Comparison of ENCODE assay signal across 8 mouse cellular contexts in the genomic region with DNA sequence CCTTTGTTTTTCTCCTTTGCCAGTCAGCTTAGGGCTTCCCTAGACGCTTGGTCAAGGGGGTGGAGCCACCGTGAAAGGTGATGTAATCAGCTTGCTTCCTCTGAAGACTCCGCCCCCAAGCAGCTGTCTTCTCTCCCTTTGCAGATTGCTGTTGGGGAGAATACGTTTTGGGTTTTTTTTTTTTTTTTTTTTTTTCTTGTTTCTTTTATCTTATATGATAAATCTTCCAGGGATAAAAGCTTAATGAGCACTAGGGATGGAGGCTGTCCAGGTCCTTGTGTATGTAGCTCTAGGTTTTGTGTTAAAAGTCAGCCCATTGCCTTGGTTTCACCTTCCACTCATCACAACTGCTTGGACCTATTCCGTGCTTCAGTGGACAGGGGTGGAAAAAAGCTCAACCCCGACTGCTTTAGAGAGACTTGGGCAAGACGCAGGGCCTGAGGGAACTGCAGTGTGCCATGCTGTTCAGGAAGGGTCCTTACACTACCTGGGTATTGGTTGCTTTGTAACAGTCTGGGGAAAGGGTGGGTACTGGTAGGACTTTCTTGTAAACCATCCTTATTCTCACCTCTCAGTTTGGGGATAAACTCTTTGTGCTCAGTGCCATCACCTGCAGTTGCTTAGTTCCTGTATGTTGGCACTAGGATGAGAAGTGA. TPM values are rescaled to one million over a fixed set of nuclear protein-coding genes. Genes with fewer than 3 reads are reported as not detected.
DNase-seq lines count a peak whose midpoint lies in the region; ATAC-seq and TF ChIP-seq lines count a peak whose summit lies in the region.

No protein-coding gene starts in this region.

- peak; percentile 71 for TF ChIP-seq POLR2A in CH12.LX (IDR thresholded peaks at IDR 0.05; ENCODE audit: low read depth, low read length)
- no peak; the same call in 1 of the 2 replicates for TF ChIP-seq POLR2A in testis, adult 2 months (IDR thresholded peaks at IDR 0.05; ENCODE audit: control insufficient read depth, low read depth, low read length)

- no peak for TF ChIP-seq EP300 in CH12.LX (IDR thresholded peaks at IDR 0.05; ENCODE audit: low read length)
- TF ChIP-seq EP300 in heart, postnatal 0 days (IDR thresholded peaks at IDR 0.05; ENCODE audit: low read depth) = no peak

- peak overlapping the region; percentile 24 to 77 (median 63) for H3K4me3 ChIP-seq in CH12.LX (replicated peaks in 1 of 3; ENCODE audit: low read depth in 2 of 3, low read length in 2 of 3, poor library complexity in 1 of 3)
- peak overlapping the region; percentile 70 for H3K4me3 ChIP-seq in forebrain, embryonic 11.5 days (ENCODE audit: low read depth, low read length)
- peak overlapping the region; percentile 91 for H3K4me3 ChIP-seq in heart, postnatal 0 days (ENCODE audit: low read depth, low read length)
- peak overlapping the region; percentile 89 for H3K4me3 ChIP-seq in liver, embryonic 16.5 days (ENCODE audit: low read depth, low read length)
- peak overlapping the region; percentile 75 for H3K4me3 ChIP-seq in neural tube, embryonic 13.5 days
- peak overlapping the region; percentile 44 for H3K4me3 ChIP-seq in testis, adult 2 months (ENCODE audit: control insufficient read depth, low read depth, low read length)

- peak; percentile 49 for ATAC-seq in forebrain, embryonic 11.5 days (replicated peaks; ENCODE audit: low FRiP score)
- peak; percentile 31 for ATAC-seq in heart, postnatal 0 days (ENCODE audit: insufficient read depth, low read depth)
- ATAC-seq in liver, embryonic 16.5 days (ENCODE audit: low read depth) = peak; percentile 28
- peak; percentile 36 for ATAC-seq in neural tube, embryonic 13.5 days (ENCODE audit: low read depth)

- peak; percentile 98 for DNase-seq in CH12.LX (ENCODE audit: extremely low read depth)
- peak; percentile 99 for DNase-seq in c-Kit-positive CD71-positive TER-119-negative erythroid progenitor cells, embryonic 14.5 days (ENCODE audit: low read depth)
- DNase-seq in forebrain, embryonic 11.5 days (ENCODE audit: low spot score) = peak; percentile 91
- peak; percentile 99 for DNase-seq in heart, postnatal 0 days (ENCODE audit: low spot score)
- peak; percentile 98 for DNase-seq in kidney, postnatal 4 days

- TF ChIP-seq CTCF in CH12.LX (conservative IDR thresholded peaks at IDR 0.05 in 1 of 2, IDR thresholded peaks at IDR 0.05 in 1 of 2; ENCODE audit: low read depth in 2 of 2, low read length in 2 of 2) = no peak
- TF ChIP-seq CTCF in heart, postnatal 0 days (IDR thresholded peaks at IDR 0.05; ENCODE audit: low read depth) = no peak
- TF ChIP-seq CTCF in testis, adult 2 months (IDR thresholded peaks at IDR 0.05; ENCODE audit: control insufficient read depth, insufficient read depth, insufficient replicate concordance, low read depth, low read length) = no peak

- WGBS in forebrain, embryonic 11.5 days = 13% methylated on average over 7 of the region's 7 CpGs
- WGBS in heart, postnatal 0 days = 8% methylated on average over 7 of the region's 7 CpGs
- 7% methylated on average over 7 of the region's 7 CpGs for WGBS in liver, embryonic 16.5 days (ENCODE audit: insufficient replicate concordance)
- 7% methylated on average over 7 of the region's 7 CpGs for WGBS in neural tube, embryonic 13.5 days

- in situ Hi-C loops in CH12.LX (cut with MboI; ENCODE audit: low pct_ligation_motif_present, low pct_unique_long_range_greater_than_20kb, low sequenced_read_pairs) = no loop called here

- H3K9me3 ChIP-seq in CH12.LX (replicated peaks; ENCODE audit: low read length) = no peaks in the 10 kb centered on the region
- no peaks in the 10 kb centered on the region for H3K9me3 ChIP-seq in forebrain, embryonic 11.5 days (ENCODE audit: control insufficient read depth, low read length)
- H3K9me3 ChIP-seq in heart, postnatal 0 days (replicated peaks; ENCODE audit: control insufficient read depth, low read length) = no peaks in the 10 kb centered on the region
- H3K9me3 ChIP-seq in liver, embryonic 16.5 days (replicated peaks; ENCODE audit: control insufficient read depth, low read length) = no peaks in the 10 kb centered on the region
- no peaks in the 10 kb centered on the region for H3K9me3 ChIP-seq in neural tube, embryonic 13.5 days

- no peaks in the 10 kb centered on the region for H3K27me3 ChIP-seq in CH12.LX (replicated peaks)
- no peaks in the 10 kb centered on the region for H3K27me3 ChIP-seq in forebrain, embryonic 11.5 days (ENCODE audit: control insufficient read depth, insufficient read depth, low read length)
- no peaks in the 10 kb centered on the region for H3K27me3 ChIP-seq in heart, postnatal 0 days (ENCODE audit: control insufficient read depth, insufficient read depth, low read length)
- no peaks in the 10 kb centered on the region for H3K27me3 ChIP-seq in liver, embryonic 16.5 days (ENCODE audit: control insufficient read depth, insufficient read depth, low read depth, low read length)
- no peaks in the 10 kb centered on the region for H3K27me3 ChIP-seq in neural tube, embryonic 13.5 days
- H3K27me3 ChIP-seq in testis, adult 2 months (ENCODE audit: control insufficient read depth, insufficient read depth, low read length) = no peaks in the 10 kb centered on the region

- no peak for TF ChIP-seq RAD21 in CH12.LX (IDR thresholded peaks at IDR 0.05; ENCODE audit: low read depth, low read length)

- H3K4me1 ChIP-seq in CH12.LX (ENCODE audit: control insufficient read depth in 1 of 2, insufficient read depth in 2 of 2) = peaks cover 6 to 55% of the 10 kb centered on the region in 2 experiments; a peak in 3 of 4 replicates
- H3K4me1 ChIP-seq in forebrain, embryonic 11.5 days (replicated peaks; ENCODE audit: control insufficient read depth, insufficient read depth, low read length) = peaks cover 13% of the 10 kb centered on the region
- H3K4me1 ChIP-seq in heart, postnatal 0 days (ENCODE audit: control insufficient read depth, insufficient read depth) = peaks cover 18% of the 10 kb centered on the region; the same call in 1 of the 2 replicates
- H3K4me1 ChIP-seq in liver, embryonic 16.5 days (ENCODE audit: control insufficient read depth, low read depth, low read length) = peaks cover 42% of the 10 kb centered on the region
- peaks cover 48% of the 10 kb centered on the region for H3K4me1 ChIP-seq in neural tube, embryonic 13.5 days (replicated peaks)
- H3K4me1 ChIP-seq in testis, adult 2 months (ENCODE audit: control insufficient read depth, insufficient read depth, low read length) = peaks cover 2% of the 10 kb centered on the region; the same call in 1 of the 2 replicates

- dilution Hi-C loops in CH12.LX (cut with MboI; ENCODE audit: extremely low pct_ligation_motif_present, extremely low pct_unique_long_range_greater_than_20kb, low sequenced_read_pairs) = no loop called here

- H3K36me3 ChIP-seq in CH12.LX (replicated peaks in 1 of 2; ENCODE audit: control insufficient read depth in 1 of 2, insufficient read depth in 1 of 2, low read length in 1 of 2) = peaks cover 27 to 58% of the 10 kb centered on the region in 2 experiments
- H3K36me3 ChIP-seq in forebrain, embryonic 11.5 days (ENCODE audit: control insufficient read depth, insufficient read depth, low read length) = peaks cover 7% of the 10 kb centered on the region; the same call in 1 of the 2 replicates
- H3K36me3 ChIP-seq in heart, postnatal 0 days (replicated peaks; ENCODE audit: control insufficient read depth, insufficient read depth, low read length) = peaks cover 26% of the 10 kb centered on the region
- peaks cover 23% of the 10 kb centered on the region for H3K36me3 ChIP-seq in liver, embryonic 16.5 days (ENCODE audit: control insufficient read depth, insufficient read depth)
- H3K36me3 ChIP-seq in neural tube, embryonic 13.5 days = peaks cover 15% of the 10 kb centered on the region
- peaks cover 3% of the 10 kb centered on the region for H3K36me3 ChIP-seq in testis, adult 2 months (ENCODE audit: control insufficient read depth, insufficient read depth, low read length)

- peak overlapping the region; percentile 100 for H3K9ac ChIP-seq in CH12.LX (ENCODE audit: insufficient read depth, low read depth)
- peak overlapping the region; percentile 97 for H3K9ac ChIP-seq in forebrain, embryonic 11.5 days (ENCODE audit: low read length)
- H3K9ac ChIP-seq in heart, postnatal 0 days (replicated peaks; ENCODE audit: low read depth, low read length) = peak overlapping the region; percentile 99
- peak overlapping the region; percentile 72 for H3K9ac ChIP-seq in liver, embryonic 16.5 days (ENCODE audit: low read depth, low read length)
- peak overlapping the region; percentile 100 for H3K9ac ChIP-seq in neural tube, embryonic 13.5 days

- H3K27ac ChIP-seq in CH12.LX (ENCODE audit: insufficient read depth, low read depth) = peak overlapping the region; percentile 75
- peak overlapping the region; percentile 95 for H3K27ac ChIP-seq in forebrain, embryonic 11.5 days (ENCODE audit: low read depth, low read length)
- H3K27ac ChIP-seq in heart, postnatal 0 days (ENCODE audit: low read depth) = peak overlapping the region; percentile 99
- H3K27ac ChIP-seq in liver, embryonic 16.5 days (ENCODE audit: low read length) = peak overlapping the region; percentile 97
- H3K27ac ChIP-seq in neural tube, embryonic 13.5 days (replicated peaks) = peak overlapping the region; percentile 99
- H3K27ac ChIP-seq in testis, adult 2 months (ENCODE audit: control insufficient read depth, insufficient read depth, low read depth, low read length) = peak overlapping the region; percentile 32; the same call in 1 of the 2 replicates

- peak overlapping the region; percentile 74 for H3K4me2 ChIP-seq in CH12.LX (ENCODE audit: insufficient read depth, low read depth, poor library complexity, severe bottlenecking)
- peak overlapping the region; percentile 54 for H3K4me2 ChIP-seq in forebrain, embryonic 11.5 days (ENCODE audit: low read depth, low read length, severe bottlenecking)
- H3K4me2 ChIP-seq in heart, postnatal 0 days (ENCODE audit: low read depth, low read length) = peak overlapping the region; percentile 89
- H3K4me2 ChIP-seq in liver, embryonic 16.5 days (ENCODE audit: low read depth, low read length) = peak overlapping the region; percentile 93
- H3K4me2 ChIP-seq in neural tube, embryonic 13.5 days = peak overlapping the region; percentile 78

- peaks cover 46% of the 10 kb centered on the region for H3K79me2 ChIP-seq in CH12.LX (replicated peaks; ENCODE audit: control insufficient read depth, extremely low read depth, insufficient read depth, poor library complexity, severe bottlenecking)

RNA-seq across cellular contexts. Expression of a gene that starts 3.0 kb away (rescaled TPM):
- total RNA-seq in CH12.LX (2012; rRNA removed) (31.6 TPM in 2 replicates), CH12.LX (2014; rRNA removed) (10.7 and 14.5 TPM in 2 replicates)
- polyA plus RNA-seq in CH12.LX (2012; ENCODE audit: insufficient read length, low read depth) = 69.9 and 70.3 TPM in 2 replicates
- 52.6 and 59.3 TPM in 2 replicates for polyA plus RNA-seq in forebrain, embryonic 11.5 days (2014; fragmentation: Nextera tagmentation; extraction: Ambion mirVana)
- 11.2 and 20.7 TPM in 2 replicates for total RNA-seq in heart, postnatal 0 days (2014; rRNA removed; ENCODE audit: low replicate concordance)
- polyA plus RNA-seq in heart, postnatal 0 days (2015; fragmentation: Nextera tagmentation; extraction: Ambion mirVana) = 14.8 and 20.2 TPM in 2 replicates
- 22.2 and 24.7 TPM in 2 replicates for polyA plus RNA-seq in liver, embryonic 16.5 days (2015; fragmentation: Nextera tagmentation; extraction: Ambion mirVana)
- 44.6 and 45.9 TPM in 2 replicates for polyA plus RNA-seq in neural tube, embryonic 13.5 days (2015; fragmentation: Nextera tagmentation; extraction: Ambion mirVana)
- polyA plus RNA-seq in testis, adult 2 months (2012; rRNA removed) = 100 and 104 TPM in 2 replicates

RNA-seq across cellular contexts. Expression of a gene that starts 3.0 kb away (rescaled TPM):
- total RNA-seq in CH12.LX (2012; rRNA removed) (108 and 135 TPM in 2 replicates), CH12.LX (2014; rRNA removed) (135 and 148 TPM in 2 replicates)
- polyA plus RNA-seq in CH12.LX (2012; ENCODE audit: insufficient read length, low read depth) = 172 and 180 TPM in 2 replicates
- 66.1 and 66.8 TPM in 2 replicates for polyA plus RNA-seq in forebrain, embryonic 11.5 days (2014; fragmentation: Nextera tagmentation; extraction: Ambion mirVana)
- 38.0 and 73.7 TPM in 2 replicates for total RNA-seq in heart, postnatal 0 days (2014; rRNA removed; ENCODE audit: low replicate concordance)
- polyA plus RNA-seq in heart, postnatal 0 days (2015; fragmentation: Nextera tagmentation; extraction: Ambion mirVana) = 68.6 and 77.0 TPM in 2 replicates
- 56.3 and 60.9 TPM in 2 replicates for polyA plus RNA-seq in liver, embryonic 16.5 days (2015; fragmentation: Nextera tagmentation; extraction: Ambion mirVana)
- 56.1 and 62.7 TPM in 2 replicates for polyA plus RNA-seq in neural tube, embryonic 13.5 days (2015; fragmentation: Nextera tagmentation; extraction: Ambion mirVana)
- 81.8 and 83.3 TPM in 2 replicates for polyA plus RNA-seq in testis, adult 2 months (2012; rRNA removed)

RNA-seq across cellular contexts. Expression of a gene that starts 9.3 kb away (rescaled TPM):
- 12.5 and 14.5 TPM in 2 replicates for total RNA-seq in CH12.LX (2012; rRNA removed)
- 5.2 and 5.7 TPM in 2 replicates for total RNA-seq in CH12.LX (2014; rRNA removed)
- polyA plus RNA-seq in CH12.LX (2012; ENCODE audit: insufficient read length, low read depth) = 9.9 and 10.4 TPM in 2 replicates
- polyA plus RNA-seq in forebrain, embryonic 11.5 days (2014; fragmentation: Nextera tagmentation; extraction: Ambion mirVana) = 213 and 224 TPM in 2 replicates
- 28.6 and 31.0 TPM in 2 replicates for total RNA-seq in heart, postnatal 0 days (2014; rRNA removed; ENCODE audit: low replicate concordance)
- polyA plus RNA-seq in heart, postnatal 0 days (2015; fragmentation: Nextera tagmentation; extraction: Ambion mirVana) = 19.1 and 19.8 TPM in 2 replicates
- 7.4 and 7.7 TPM in 2 replicates for polyA plus RNA-seq in liver, embryonic 16.5 days (2015; fragmentation: Nextera tagmentation; extraction: Ambion mirVana)
- 357 and 369 TPM in 2 replicates for polyA plus RNA-seq in neural tube, embryonic 13.5 days (2015; fragmentation: Nextera tagmentation; extraction: Ambion mirVana)
- polyA plus RNA-seq in testis, adult 2 months (2012; rRNA removed) = 158 and 171 TPM in 2 replicates

RNA-seq across cellular contexts. Expression of a gene that starts 22.0 kb away (rescaled TPM):
- total RNA-seq in CH12.LX (2012; rRNA removed) = 7.1 and 8.7 TPM in 2 replicates
- 4.2 and 5.7 TPM in 2 replicates for total RNA-seq in CH12.LX (2014; rRNA removed)
- polyA plus RNA-seq in CH12.LX (2012; ENCODE audit: insufficient read length, low read depth) = 39.5 and 46.4 TPM in 2 replicates
- 26.9 and 29.9 TPM in 2 replicates for polyA plus RNA-seq in forebrain, embryonic 11.5 days (2014; fragmentation: Nextera tagmentation; extraction: Ambion mirVana)
- 32.5 and 36.6 TPM in 2 replicates for total RNA-seq in heart, postnatal 0 days (2014; rRNA removed; ENCODE audit: low replicate concordance)
- 51.9 and 53.1 TPM in 2 replicates for polyA plus RNA-seq in heart, postnatal 0 days (2015; fragmentation: Nextera tagmentation; extraction: Ambion mirVana)
- 7.9 and 8.0 TPM in 2 replicates for polyA plus RNA-seq in liver, embryonic 16.5 days (2015; fragmentation: Nextera tagmentation; extraction: Ambion mirVana)
- polyA plus RNA-seq in neural tube, embryonic 13.5 days (2015; fragmentation: Nextera tagmentation; extraction: Ambion mirVana) = 45.1 and 50.5 TPM in 2 replicates
- 144 and 172 TPM in 2 replicates for polyA plus RNA-seq in testis, adult 2 months (2012; rRNA removed)

RNA-seq across cellular contexts. Expression of a gene that starts 39.6 kb away (rescaled TPM):
- total RNA-seq in CH12.LX (2012; rRNA removed) = 75.3 and 81.0 TPM in 2 replicates
- 74.8 and 75.0 TPM in 2 replicates for total RNA-seq in CH12.LX (2014; rRNA removed)
- 84.4 and 107 TPM in 2 replicates for polyA plus RNA-seq in CH12.LX (2012; ENCODE audit: insufficient read length, low read depth)
- 50.3 and 52.9 TPM in 2 replicates for polyA plus RNA-seq in forebrain, embryonic 11.5 days (2014; fragmentation: Nextera tagmentation; extraction: Ambion mirVana)
- total RNA-seq in heart, postnatal 0 days (2014; rRNA removed; ENCODE audit: low replicate concordance) = 18.2 and 24.1 TPM in 2 replicates
- 14.9 and 15.0 TPM in 2 replicates for polyA plus RNA-seq in heart, postnatal 0 days (2015; fragmentation: Nextera tagmentation; extraction: Ambion mirVana)
- 29.1 and 29.8 TPM in 2 replicates for polyA plus RNA-seq in liver, embryonic 16.5 days (2015; fragmentation: Nextera tagmentation; extraction: Ambion mirVana)
- polyA plus RNA-seq in neural tube, embryonic 13.5 days (2015; fragmentation: Nextera tagmentation; extraction: Ambion mirVana) = 31.0 and 39.6 TPM in 2 replicates
- polyA plus RNA-seq in testis, adult 2 months (2012; rRNA removed) = 81.3 and 89.0 TPM in 2 replicates

Comparison
In these comparisons a context has a peak if more than half of its experiments do, and no peak if none do; other contexts are left out.
1. Peak in every context shown above with its lines: DNase-seq, ATAC-seq, H3K4me3 ChIP-seq and H3K27ac ChIP-seq.
2. H3K27ac ChIP-seq: peak in every context shown above with its lines; median percentile 99 in heart, postnatal 0 days; 99 in neural tube, embryonic 13.5 days; 97 in liver, embryonic 16.5 days; 95 in forebrain, embryonic 11.5 days; 75 in CH12.LX; 32 in testis, adult 2 months.